Mouse (Mus musculus): ENCODE measurements around the gene Blnk. TPM values are rescaled to one million over a fixed set of nuclear protein-coding genes. Genes with fewer than 3 reads are reported as not detected.

Gene Blnk
- polyA plus RNA-seq, 1 experiment = 7.2 TPM

GRCm38 (mm10) chr19:40970301-40970700 lies 24.0 kb downstream of the Blnk start:
- DNase-seq (ENCODE audit: extremely low spot score in 1 of 2, low spot score in 1 of 2) = no peak

- DNase-seq (ENCODE audit: extremely low spot score in 1 of 2, low spot score in 1 of 2) = no peak
Measured at GRCm38 (mm10) chr19:40964936-40965850, 29.1 kb downstream of the Blnk start.

- no peak for DNase-seq (ENCODE audit: extremely low spot score in 1 of 2, low spot score in 1 of 2)
Measured at GRCm38 (mm10) chr19:40964367-40964891, 29.9 kb downstream of the Blnk start.

GRCm38 (mm10) chr19:40962988-40963387 lies 31.3 kb downstream of the Blnk start:
- peak in 1 of 2 experiments; percentile 51 for DNase-seq (ENCODE audit: extremely low spot score in 1 of 2, low spot score in 1 of 2)

GRCm38 (mm10) chr19:40958981-40959380 lies 35.4 kb downstream of the Blnk start:
- DNase-seq (ENCODE audit: extremely low spot score in 1 of 2, low spot score in 1 of 2) = no peak

DNA sequence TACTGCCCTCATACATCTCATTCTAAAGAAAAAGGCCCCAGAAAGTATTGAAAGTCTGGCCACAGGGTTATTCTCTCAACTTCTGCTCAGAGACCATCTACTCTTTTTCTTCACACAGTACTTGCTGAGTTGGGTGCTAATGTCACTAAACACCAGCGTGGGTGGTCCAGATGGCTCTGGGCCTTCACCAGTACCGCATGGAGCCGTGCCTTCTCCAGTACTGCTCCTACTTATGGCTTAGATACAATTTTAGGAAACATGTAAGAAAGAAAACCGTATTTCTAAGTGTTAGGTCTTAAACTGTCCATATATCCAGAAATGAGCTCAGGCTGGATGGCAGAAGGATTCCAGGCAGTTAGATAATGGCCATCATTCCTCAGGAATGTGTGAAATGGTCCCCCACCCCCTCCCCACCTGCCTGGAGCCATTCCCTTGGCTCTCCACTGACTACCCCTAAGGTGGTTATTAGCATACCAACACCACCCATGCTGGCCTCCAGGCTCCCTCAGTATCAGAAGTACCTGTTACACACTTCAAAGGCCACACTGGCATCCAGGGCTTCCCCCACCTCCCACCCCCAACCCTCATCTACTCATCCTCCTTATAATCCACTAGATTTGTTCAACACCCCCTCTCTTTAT lies 47.3 kb downstream of the Blnk start:
- peak in 1 of 2 experiments; percentile 33 for DNase-seq (ENCODE audit: extremely low spot score in 1 of 2, low spot score in 1 of 2)

- no peak for DNase-seq (ENCODE audit: extremely low spot score in 1 of 2, low spot score in 1 of 2)
Measured at GRCm38 (mm10) chr19:40943552-40943951, 50.8 kb downstream of the Blnk start.

DNA sequence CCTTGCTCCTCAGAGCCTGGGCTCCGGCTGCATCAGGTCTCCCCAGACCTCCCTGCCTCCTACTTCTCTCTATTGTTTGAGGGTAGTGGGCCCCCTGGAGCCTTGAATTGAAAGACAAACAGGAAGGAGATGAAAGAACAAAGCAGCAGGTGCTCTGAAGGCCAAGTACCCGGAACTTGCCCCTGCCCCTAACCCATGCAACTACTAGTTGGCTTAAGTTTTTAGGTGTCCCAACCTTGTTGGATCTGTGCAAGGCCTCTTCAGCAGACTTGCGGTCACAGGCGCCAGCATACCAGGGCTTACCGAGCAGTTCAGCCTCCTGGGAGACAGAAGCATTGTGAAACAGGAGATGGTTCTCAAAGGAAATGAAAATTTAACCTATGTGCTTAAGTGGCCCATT lies 58.3 kb downstream of the Blnk start:
- no peak for DNase-seq (ENCODE audit: extremely low spot score in 1 of 2, low spot score in 1 of 2)

- DNase-seq (ENCODE audit: extremely low spot score in 1 of 2, low spot score in 1 of 2) = no peak
Measured at GRCm38 (mm10) chr19:40935376-40935775, 59.0 kb downstream of the Blnk start.

DNA sequence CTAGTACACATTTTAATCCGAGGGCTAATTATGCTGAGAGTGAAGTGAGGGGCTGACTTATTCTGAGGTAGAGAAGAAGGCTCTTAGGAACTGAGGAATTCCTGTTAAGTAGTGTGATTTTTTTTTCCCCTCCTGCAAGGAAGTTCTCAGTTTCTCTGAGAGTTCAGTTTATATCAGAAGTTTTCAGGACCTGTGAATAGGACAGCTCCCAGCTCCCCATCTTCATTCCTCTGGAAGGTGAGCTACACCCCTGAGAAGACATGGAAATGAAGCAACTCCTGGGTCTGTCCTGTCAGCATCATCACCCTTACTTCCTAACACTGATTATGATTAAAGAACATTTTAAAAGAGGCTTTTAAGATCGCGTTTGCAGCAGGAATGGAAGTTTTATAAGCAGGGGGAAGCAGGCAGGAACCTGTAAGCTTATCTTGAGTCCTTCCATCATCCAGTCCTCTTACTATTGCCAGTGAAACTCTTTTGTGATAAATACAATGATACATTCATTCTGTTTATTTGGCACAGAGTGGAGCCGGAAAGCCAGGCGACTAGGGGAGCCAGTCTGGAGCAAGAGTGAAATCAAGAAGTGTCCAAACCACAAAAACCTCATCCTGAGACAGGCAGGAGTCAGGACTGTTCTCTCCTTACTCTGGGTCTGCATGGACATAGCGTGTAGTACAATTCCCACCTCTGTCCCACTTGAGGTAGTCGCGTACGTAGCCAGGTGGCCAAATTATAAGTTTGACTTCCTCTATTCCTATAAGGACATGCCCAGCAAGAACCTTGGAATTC lies 62.6 kb downstream of the Blnk start:
- no peak for DNase-seq (ENCODE audit: extremely low spot score in 1 of 2, low spot score in 1 of 2)

DNA sequence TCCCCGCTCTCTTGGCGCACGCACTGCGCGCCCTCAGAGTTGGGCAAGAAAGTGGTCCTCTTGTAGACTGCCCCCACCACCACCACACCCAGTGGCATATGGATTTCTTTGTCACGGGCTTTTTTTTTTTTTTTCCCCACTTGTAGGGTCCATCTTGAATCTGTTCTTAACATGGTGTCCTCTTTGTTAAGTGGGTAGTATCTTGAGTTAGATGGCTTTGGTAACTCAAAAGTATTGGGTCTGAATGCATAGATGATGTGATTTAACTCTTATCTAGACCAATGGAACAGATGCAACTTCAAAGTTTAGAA lies 99.0 kb downstream of the Blnk start:
- no peak for DNase-seq (ENCODE audit: extremely low spot score in 1 of 2, low spot score in 1 of 2)

GRCm38 (mm10) chr19:40894519-40895392 lies 99.6 kb downstream of the Blnk start, which contains the start of gene Zfp518a:
Gene Zfp518a, plus strand, starts transcription at chr19:40894705.
- peak; percentile 50 to 79 for DNase-seq (ENCODE audit: extremely low spot score in 1 of 2, low spot score in 1 of 2)

GRCm38 (mm10) chr19:40894071-40894506 lies 100.2 kb downstream of the Blnk start:
- no peak for DNase-seq (ENCODE audit: extremely low spot score in 1 of 2, low spot score in 1 of 2)

GRCm38 (mm10) chr19:40888887-40889286 lies 105.4 kb downstream of the Blnk start:
- no peak for DNase-seq (ENCODE audit: extremely low spot score in 1 of 2, low spot score in 1 of 2)

DNA sequence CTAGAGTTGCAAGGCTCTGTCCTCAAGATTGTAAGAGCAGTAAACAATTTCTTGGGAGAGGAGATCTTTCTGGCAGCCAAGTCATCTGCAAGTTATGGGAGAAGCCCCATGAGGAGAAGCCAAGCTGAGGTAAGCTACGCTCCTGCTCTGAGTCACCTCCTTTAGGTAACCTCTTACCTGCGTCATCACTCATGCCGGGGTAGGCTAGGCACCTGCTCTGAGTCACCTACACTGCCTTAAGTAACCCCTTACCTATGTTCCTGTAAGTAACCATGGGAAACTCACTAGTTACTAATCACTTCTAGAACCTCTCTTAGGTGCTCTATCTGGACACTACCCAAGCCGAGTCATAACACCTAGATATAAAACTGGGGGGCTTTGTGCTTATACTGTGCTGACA lies 112.6 kb downstream of the Blnk start:
- no peak for DNase-seq (ENCODE audit: extremely low spot score in 1 of 2, low spot score in 1 of 2)

Other genes starting within 250 kb of the Blnk start
- gene Cc2d2b, start 245.8 kb downstream of the Blnk start, polyA plus RNA-seq (2012; rRNA removed) = 0.10 and 0.15 TPM in 2 replicates
- gene Ccnj, start 163.3 kb downstream of the Blnk start, polyA plus RNA-seq (2012; rRNA removed) = 8.1 and 9.3 TPM in 2 replicates
- 4.5 and 5.5 TPM in 2 replicates for gene Zfp518a, start 99.8 kb downstream of the Blnk start, polyA plus RNA-seq (2012; rRNA removed)
- gene Dntt, start 34.7 kb upstream of the Blnk start, polyA plus RNA-seq (2012; rRNA removed) = 0.06 and 0.12 TPM in 2 replicates
- gene Opalin, start 82.6 kb upstream of the Blnk start, polyA plus RNA-seq (2012; rRNA removed) = 17.0 and 19.5 TPM in 2 replicates
- gene Tll2, start 212.3 kb upstream of the Blnk start, polyA plus RNA-seq (2012; rRNA removed) = 0.38 and 0.58 TPM in 2 replicates